ENCODE assay signal across 18 mouse cellular contexts in the genomic region with DNA sequence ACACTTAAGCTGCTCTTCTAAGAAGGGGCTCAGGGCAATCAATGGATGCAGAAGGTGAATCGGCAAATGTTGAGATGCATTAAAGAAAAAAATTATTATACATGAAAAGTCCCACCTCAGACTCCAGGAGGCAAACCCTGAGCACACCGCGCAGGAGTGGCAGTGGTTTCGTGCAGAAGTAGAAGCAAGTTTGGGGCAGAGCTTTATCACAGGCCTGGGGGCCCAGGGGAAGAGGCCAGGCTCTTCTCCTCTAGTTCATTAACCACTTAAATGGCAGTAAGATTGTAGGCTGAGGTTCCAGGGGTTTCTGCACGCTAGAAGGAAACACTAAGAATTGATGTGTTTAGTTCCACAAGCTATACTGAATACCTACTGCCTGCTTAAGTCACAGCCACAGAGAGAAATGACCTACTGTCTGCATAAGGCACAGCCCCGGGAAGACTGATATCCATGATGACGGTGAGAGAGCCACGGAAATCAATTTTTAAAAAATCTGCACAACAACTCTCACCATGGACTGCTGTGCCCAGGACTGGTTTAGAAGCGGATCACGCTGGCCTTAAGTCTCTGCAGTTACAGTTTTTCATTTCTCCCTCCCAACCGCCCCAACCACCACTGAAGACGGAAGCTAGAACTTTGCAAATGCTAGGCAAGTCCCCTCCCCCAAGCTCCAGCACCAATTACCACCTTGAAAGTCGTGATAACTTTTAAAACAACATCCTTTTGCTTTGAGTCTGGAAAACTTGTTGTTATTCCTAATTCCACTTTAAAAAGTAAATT.
A peak's percentile ranks its signal among the peaks of the same experiment; 100 is the strongest.
DNase-seq lines count a peak whose midpoint lies in the region; ATAC-seq and TF ChIP-seq lines count a peak whose summit lies in the region.
"Had no signal": no experiment of that assay in that cellular context is flagged by ENCODE, and none has a peak within 500 bp of the region (broad histone marks: within the 10 kb centered on the region; RNA-seq: fewer than 3 reads in every experiment).

No protein-coding gene starts in this region.

- H3K27ac ChIP-seq in heart, embryonic 11.5 days (ENCODE audit: low read depth, low read length): no peak overlapping the region
- peak overlapping the region; percentile 56 for H3K27ac ChIP-seq in testis, adult 2 months (ENCODE audit: control insufficient read depth, insufficient read depth, low read depth, low read length)
- no peak overlapping the region for H3K27ac ChIP-seq in forebrain, postnatal 0 days (ENCODE audit: low read depth, low read length)
- H3K27ac ChIP-seq: hindbrain, embryonic 12.5 days; intestine, embryonic 15.5 days; kidney, embryonic 15.5 days; midbrain, embryonic 12.5 days; neural tube, embryonic 15.5 days; stomach, postnatal 0 days had no signal

- WGBS in heart, embryonic 11.5 days (ENCODE audit: insufficient replicate concordance): 27% methylated on average over 13 of the region's 13 CpGs
- 63% methylated on average over 13 of the region's 13 CpGs for WGBS in forebrain, postnatal 0 days

- no peaks in the 10 kb centered on the region for H3K27me3 ChIP-seq in heart, embryonic 11.5 days (ENCODE audit: control insufficient read depth, insufficient read depth, low read length)
- H3K27me3 ChIP-seq in testis, adult 2 months (ENCODE audit: control insufficient read depth, insufficient read depth, low read length): no peaks in the 10 kb centered on the region
- H3K27me3 ChIP-seq in forebrain, postnatal 0 days (ENCODE audit: insufficient read depth, low read length): no peaks in the 10 kb centered on the region
- H3K27me3 ChIP-seq: hindbrain, embryonic 12.5 days; intestine, embryonic 15.5 days; kidney, embryonic 15.5 days; midbrain, embryonic 12.5 days; neural tube, embryonic 15.5 days had no signal

- H3K4me2 ChIP-seq in heart, embryonic 11.5 days: peak overlapping the region; percentile 53
- no peak overlapping the region for H3K4me2 ChIP-seq in forebrain, postnatal 0 days (ENCODE audit: low read depth)
- H3K4me2 ChIP-seq: hindbrain, embryonic 12.5 days; intestine, embryonic 15.5 days; kidney, embryonic 15.5 days; liver, embryonic 11.5 days; midbrain, embryonic 12.5 days; neural tube, embryonic 15.5 days had no signal

- DNase-seq in heart, postnatal 14 days: no peak
- DNase-seq in testis, postnatal 10 days (ENCODE audit: low spot score): no peak
- peak; percentile 84 for DNase-seq in thymus, postnatal 0 days (ENCODE audit: low spot score)
- DNase-seq in forebrain, postnatal 0 days: no peak
- DNase-seq in yolk sac, embryonic 10.5 days (ENCODE audit: low spot score): no peak
- DNase-seq: adrenal gland, postnatal 36 days; cerebellum, adult 9-10 months; gastrocnemius, postnatal 10 days; lung, adult 2 months had no signal

- H3K4me3 ChIP-seq in heart, embryonic 11.5 days (ENCODE audit: low read depth, low read length): no peak overlapping the region
- peak overlapping the region; percentile 70 for H3K4me3 ChIP-seq in testis, adult 2 months (ENCODE audit: control insufficient read depth, low read depth, low read length)
- no peak overlapping the region for H3K4me3 ChIP-seq in forebrain, postnatal 0 days (ENCODE audit: low read depth, low read length)
- H3K4me3 ChIP-seq: hindbrain, embryonic 12.5 days; intestine, embryonic 15.5 days; kidney, embryonic 15.5 days; midbrain, embryonic 12.5 days; neural tube, embryonic 15.5 days had no signal

- no peak for TF ChIP-seq POLR2A in testis, adult 2 months (IDR thresholded peaks at IDR 0.05; ENCODE audit: control insufficient read depth, low read depth, low read length)

- no peak overlapping the region for H3K9ac ChIP-seq in heart, embryonic 11.5 days (ENCODE audit: low read depth, low read length)
- H3K9ac ChIP-seq in forebrain, postnatal 0 days: no peak overlapping the region
- H3K9ac ChIP-seq: hindbrain, embryonic 12.5 days; intestine, embryonic 15.5 days; kidney, embryonic 15.5 days; midbrain, embryonic 12.5 days; neural tube, embryonic 15.5 days had no signal

- ATAC-seq in heart, embryonic 11.5 days (replicated peaks; ENCODE audit: insufficient number of reproducible peaks, low FRiP score, low TSS enrichment): no peak
- ATAC-seq in forebrain, postnatal 0 days: no peak
- ATAC-seq: intestine, embryonic 15.5 days had no signal

- no peaks in the 10 kb centered on the region for H3K36me3 ChIP-seq in heart, embryonic 11.5 days (ENCODE audit: control insufficient read depth, insufficient read depth, low read length)
- H3K36me3 ChIP-seq in testis, adult 2 months (ENCODE audit: control insufficient read depth, insufficient read depth, low read length): no peaks in the 10 kb centered on the region
- no peaks in the 10 kb centered on the region for H3K36me3 ChIP-seq in forebrain, postnatal 0 days (ENCODE audit: insufficient read depth)
- H3K36me3 ChIP-seq: hindbrain, embryonic 12.5 days; intestine, embryonic 15.5 days; kidney, embryonic 15.5 days; midbrain, embryonic 12.5 days; neural tube, embryonic 15.5 days had no signal

- intact Hi-C loops in heart, postnatal 14 days (cut with DNase I): no loop called here

- H3K4me1 ChIP-seq in heart, embryonic 11.5 days (ENCODE audit: control insufficient read depth, insufficient read depth, low read length): peaks cover 14% of the 10 kb centered on the region
- peaks cover 18% of the 10 kb centered on the region for H3K4me1 ChIP-seq in testis, adult 2 months (ENCODE audit: control insufficient read depth, insufficient read depth, low read length)
- H3K4me1 ChIP-seq in forebrain, postnatal 0 days (ENCODE audit: insufficient read depth): no peaks in the 10 kb centered on the region
- H3K4me1 ChIP-seq: hindbrain, embryonic 12.5 days; intestine, embryonic 15.5 days; midbrain, embryonic 12.5 days; neural tube, embryonic 15.5 days had no signal

- no peak for TF ChIP-seq CTCF in testis, adult 2 months (IDR thresholded peaks at IDR 0.05; ENCODE audit: control insufficient read depth, insufficient read depth, insufficient replicate concordance, low read depth, low read length)
- TF ChIP-seq CTCF in forebrain, postnatal 0 days (IDR thresholded peaks at IDR 0.05; ENCODE audit: low read depth): no peak

- no peaks in the 10 kb centered on the region for H3K9me3 ChIP-seq in heart, embryonic 11.5 days (replicated peaks; ENCODE audit: control insufficient read depth, low read length)
- no peaks in the 10 kb centered on the region for H3K9me3 ChIP-seq in forebrain, postnatal 0 days (ENCODE audit: low read length)
- H3K9me3 ChIP-seq: hindbrain, embryonic 12.5 days; intestine, embryonic 15.5 days; kidney, embryonic 15.5 days; midbrain, embryonic 12.5 days; neural tube, embryonic 15.5 days had no signal
